Mouse (Mus musculus) midbrain, embryonic 11.5 days (tissue): ENCODE results near the gene Xpnpep1. TPM values are rescaled to one million over a fixed set of nuclear protein-coding genes. Genes with fewer than 3 reads are reported as not detected.

ENCODE experiments used
- ATAC-seq: fragments of 200-750 bp; cut with Nextera tagmentation; 2 replicates; pipeline ENCODE4 v1.8.0; 2017; ENCODE audit warnings: moderate TSS enrichment, moderate library complexity; ENCODE audit not compliant: low FRiP score
- DNase-seq: peaks from one replicate; pipeline ENCODE4 v3.0.0; 2015; ENCODE audit warnings: low spot score; ENCODE audit errors: missing footprints
- H3K27ac ChIP-seq: fragments of 300-500 bp; sonication (generic); 2 replicates; pipeline ENCODE4 v1.5.1; 2014; ENCODE audit warnings: low read depth, low read length
- H3K27me3 ChIP-seq: fragments of 300-500 bp; sonication (generic); 2 replicates; pipeline ENCODE4 v1.6.1; 2014; ENCODE audit warnings: mild to moderate bottlenecking, low read length, moderate library complexity, mixed read lengths; ENCODE audit not compliant: control insufficient read depth, insufficient read depth
- H3K36me3 ChIP-seq: fragments of 300-500 bp; sonication (generic); 2 replicates; pipeline ENCODE4 v1.6.1; 2014; ENCODE audit warnings: mild to moderate bottlenecking, low read length, moderate library complexity, mixed read lengths; ENCODE audit not compliant: control insufficient read depth, insufficient read depth
- H3K4me1 ChIP-seq: fragments of 300-500 bp; sonication (generic); 2 replicates; pipeline ENCODE4 v1.6.1; 2014; ENCODE audit warnings: low read length; ENCODE audit not compliant: control insufficient read depth, insufficient read depth
- H3K4me2 ChIP-seq: fragments of 300-500 bp; sonication (generic); 2 replicates; pipeline ENCODE4 v1.6.1; 2014; ENCODE audit warnings: mild to moderate bottlenecking, moderate library complexity
- H3K4me3 ChIP-seq: fragments of 300-500 bp; sonication (generic); 2 replicates; pipeline ENCODE4 v1.5.1; 2014; ENCODE audit warnings: low read depth, low read length
- H3K9ac ChIP-seq: fragments of 300-500 bp; sonication (generic); 2 replicates; pipeline ENCODE4 v1.6.1; 2014; ENCODE audit warnings: low read length
- H3K9me3 ChIP-seq: fragments of 300-500 bp; sonication (generic); 2 replicates; pipeline ENCODE4 v1.6.1; 2016; ENCODE audit warnings: low read length; ENCODE audit not compliant: control insufficient read depth
- WGBS: fragments of 180-500 bp; shearing (Covaris S2); extraction: QIAGEN DNeasy Blood & Tissue Kit; methylation state at CpG from one replicate; pipeline ENCODE4 v1.1.7; 2014; 5-methylcytosine and 5-hydroxymethylcytosine counted together
- polyA plus RNA-seq: library from polyadenylated mRNA; unstranded; fragments of >200 nt; fragmentation: Nextera tagmentation; extraction: Ambion mirVana; gene quantifications from 2 replicates; pipeline ENCODE4 v1.2.1, GENCODE M21; 2014

Xpnpep1 gene
- polyA plus RNA-seq, 1 experiment from 2014 or later: 150 TPM

DNA sequence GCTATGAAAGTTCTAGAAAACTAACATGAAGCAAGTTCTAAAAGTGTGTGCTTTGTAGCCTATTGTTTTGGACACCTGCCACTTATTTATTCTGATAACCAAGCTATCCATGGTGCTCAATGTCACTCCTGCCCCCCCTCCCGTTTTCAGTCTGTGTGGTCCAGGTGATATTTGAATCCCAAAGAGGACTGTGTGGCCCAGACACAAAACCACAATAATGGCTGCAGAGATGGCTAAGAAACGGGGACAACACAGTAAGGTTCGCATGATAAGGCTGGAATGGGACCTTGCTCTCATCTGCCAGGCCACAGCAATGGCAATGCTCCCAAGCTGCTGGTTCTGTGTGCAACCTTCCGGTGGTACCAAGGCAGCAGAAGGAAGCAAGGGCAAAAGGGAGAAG lies 1.6 kb upstream of the Xpnpep1 start:
- Histone ChIP-seq H3K4me3 (no peak overlapping the region), H3K4me1 (peaks cover 7% of the 10 kb centered on the region), H3K27ac (no peak overlapping the region), H3K9me3 (no peaks in the 10 kb centered on the region), H3K27me3 (no peaks in the 10 kb centered on the region), H3K4me2 (no peak overlapping the region), H3K9ac (no peak overlapping the region), H3K36me3 (no peaks in the 10 kb centered on the region)
- 72% methylated on average over 4 of the region's 4 CpGs for WGBS
- ATAC-seq: no peak
- no peak for DNase-seq

DNA sequence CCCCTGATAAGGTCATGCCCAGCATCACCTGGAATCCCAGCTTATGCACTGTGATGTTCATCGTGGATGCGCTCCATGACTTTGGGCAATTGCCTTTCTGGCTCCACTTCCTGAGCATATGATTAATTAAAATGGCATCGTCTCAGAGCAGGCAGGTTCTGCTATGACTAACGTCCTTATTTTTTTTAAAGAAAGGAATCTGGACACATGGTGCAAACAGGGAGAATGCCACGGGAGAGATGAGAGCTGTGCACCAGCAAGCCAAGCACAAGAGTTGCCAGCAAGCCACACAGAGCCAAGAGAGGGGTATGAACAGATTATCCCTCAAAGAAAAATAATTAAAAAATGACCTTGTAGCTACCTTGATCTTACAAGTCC lies 1.1 kb upstream of the Xpnpep1 start:
- Histone ChIP-seq H3K9ac (no peak overlapping the region), H3K4me3 (no peak overlapping the region), H3K9me3 (no peaks in the 10 kb centered on the region), H3K4me2 (no peak overlapping the region), H3K27me3 (no peaks in the 10 kb centered on the region), H3K36me3 (no peaks in the 10 kb centered on the region), H3K27ac (no peak overlapping the region), H3K4me1 (peaks cover 7% of the 10 kb centered on the region)
- no peak for DNase-seq
- no peak for ATAC-seq
- WGBS: 88% methylated on average over 5 of the region's 5 CpGs

DNA sequence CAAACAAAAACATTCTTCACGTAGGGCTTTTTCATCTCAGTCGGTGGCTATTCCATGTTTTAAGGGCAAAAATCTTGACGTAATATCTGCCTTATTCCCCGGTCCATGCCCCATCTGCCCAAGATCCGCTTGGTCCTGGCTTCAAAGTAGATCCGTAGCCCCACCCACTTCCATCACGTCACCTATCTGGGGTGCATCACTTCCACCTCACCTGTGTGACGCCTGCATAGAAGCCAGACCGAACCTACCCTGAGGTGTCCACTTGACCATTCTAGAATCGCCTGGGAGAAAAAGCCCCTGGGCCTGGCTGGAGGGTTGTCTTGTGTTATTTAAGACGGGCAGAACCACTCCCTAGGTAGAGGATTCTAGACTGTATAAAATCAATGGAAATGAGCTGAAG lies 924 bp downstream of the Xpnpep1 start:
- DNase-seq (no peak), ATAC-seq (peak; percentile 34)
- peaks cover 7% of the 10 kb centered on the region for H3K4me1 ChIP-seq
- H3K9ac ChIP-seq: peak overlapping the region; percentile 42; the same call in 1 of the 2 replicates
- H3K9me3 ChIP-seq: no peaks in the 10 kb centered on the region
- H3K4me3 ChIP-seq: peak overlapping the region; percentile 90
- WGBS: 34% methylated on average over 11 of the region's 11 CpGs
- H3K27ac ChIP-seq: no peak overlapping the region
- no peaks in the 10 kb centered on the region for H3K27me3 ChIP-seq
- peak overlapping the region; percentile 72 for H3K4me2 ChIP-seq
- H3K36me3 ChIP-seq: no peaks in the 10 kb centered on the region

DNA sequence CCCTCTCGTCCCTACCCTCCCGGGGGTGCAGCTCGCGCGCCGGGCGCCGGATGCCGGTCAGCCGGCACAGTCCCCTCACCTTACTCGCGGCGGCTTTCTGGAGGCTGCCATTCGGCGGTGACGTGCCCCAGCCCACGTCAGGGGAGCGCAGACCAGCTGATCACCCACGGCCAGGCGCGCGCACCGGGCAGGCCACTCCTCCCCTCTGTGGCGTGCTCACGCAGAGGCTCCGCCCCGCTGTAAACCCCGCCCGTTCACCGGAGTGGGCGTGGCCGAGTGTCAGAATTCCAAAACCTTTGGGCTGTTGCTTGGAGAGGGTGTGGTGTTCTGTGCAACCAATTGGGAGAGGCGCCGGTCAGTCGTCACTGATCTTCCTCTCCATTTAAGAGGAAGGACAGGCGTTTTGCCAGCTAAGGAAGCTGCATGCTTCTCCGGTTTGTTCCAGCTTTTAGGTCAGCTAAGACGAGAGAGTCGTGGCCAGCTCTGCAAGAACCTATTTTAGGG lies 1.5 kb downstream of the Xpnpep1 start:
- Histone ChIP-seq H3K4me3 (peak overlapping the region; percentile 90), H3K4me1 (peaks cover 7% of the 10 kb centered on the region), H3K9me3 (no peaks in the 10 kb centered on the region), H3K9ac (peak overlapping the region; percentile 94), H3K36me3 (no peaks in the 10 kb centered on the region), H3K27ac (peak overlapping the region; percentile 63; the same call in 1 of the 2 replicates), H3K4me2 (peak overlapping the region; percentile 72), H3K27me3 (no peaks in the 10 kb centered on the region)
- peak; percentile 100 for DNase-seq
- peak; percentile 99 for ATAC-seq
- WGBS: under 1% methylated on average over 37 of the region's 39 CpGs

DNA sequence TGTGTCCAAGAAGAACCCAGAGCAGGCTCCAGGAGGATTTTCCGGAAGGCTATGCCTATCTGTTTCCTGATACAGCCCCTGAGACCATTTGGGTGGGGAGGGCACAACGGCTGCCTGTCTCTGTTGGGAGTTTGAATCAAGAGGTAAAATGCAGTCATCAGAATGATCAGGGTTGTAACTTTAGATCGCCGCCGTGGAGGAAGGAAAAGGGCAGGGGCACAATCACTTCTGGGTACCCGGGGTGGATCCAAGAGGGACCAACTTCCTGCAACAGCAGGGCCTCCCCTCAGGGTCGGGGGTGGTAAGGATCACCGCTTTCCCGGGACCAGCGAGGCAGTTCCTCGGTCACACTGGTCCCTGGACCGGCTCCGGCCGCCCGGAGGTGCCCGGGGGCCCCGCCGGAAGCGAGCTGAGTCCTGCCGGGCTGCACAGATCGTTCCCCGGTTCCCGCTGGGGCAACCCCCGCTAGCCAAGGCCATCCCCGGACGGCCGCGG lies 2.0 kb downstream of the Xpnpep1 start:
- DNase-seq: peak; percentile 86

DNA sequence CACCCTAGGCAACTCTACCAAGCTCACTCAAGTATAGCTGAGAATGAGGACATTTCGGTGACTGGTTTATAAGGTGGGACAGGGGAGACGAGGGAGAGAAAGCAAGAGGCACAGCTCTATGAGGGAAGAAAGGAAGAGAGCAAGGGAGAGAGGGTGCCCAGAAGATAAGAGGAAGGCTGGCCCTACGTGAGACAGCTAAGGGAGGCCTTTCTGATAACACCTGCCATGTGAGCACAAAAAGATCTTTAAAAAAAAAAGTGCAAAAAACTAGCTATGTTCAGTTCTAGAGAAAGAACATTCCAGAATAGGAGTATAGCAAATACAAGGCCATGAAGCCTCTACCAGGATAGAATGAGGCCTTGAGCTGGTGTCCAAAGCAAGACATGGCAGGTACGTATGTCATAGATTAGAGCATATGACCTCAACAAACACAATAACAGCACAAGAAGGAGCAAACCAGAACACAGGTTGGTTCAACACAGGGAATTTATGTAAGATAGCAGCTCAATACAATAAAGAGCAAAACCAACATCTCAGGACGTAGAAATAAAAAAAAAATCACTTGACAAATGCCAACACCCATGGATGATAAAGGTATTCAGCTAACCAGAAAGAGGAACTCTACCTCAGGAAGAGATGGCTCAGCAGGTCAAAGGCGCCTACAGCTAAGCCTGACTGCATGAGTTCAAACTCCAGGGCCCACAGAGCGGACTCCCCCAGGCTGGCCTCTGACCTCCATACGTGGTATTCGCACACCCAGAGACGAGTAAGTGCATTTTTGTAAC lies 6.7 kb downstream of the Xpnpep1 start:
- Histone ChIP-seq H3K4me1 (peaks cover 7% of the 10 kb centered on the region), H3K36me3 (no peaks in the 10 kb centered on the region), H3K4me2 (no peak overlapping the region), H3K4me3 (no peak overlapping the region), H3K27me3 (no peaks in the 10 kb centered on the region), H3K9ac (no peak overlapping the region), H3K27ac (no peak overlapping the region), H3K9me3 (no peaks in the 10 kb centered on the region)
- ATAC-seq (no peak), DNase-seq (no peak)
- 92% methylated on average over 10 of the region's 10 CpGs for WGBS

More for the DNA sequence above, 2.0 kb downstream of the Xpnpep1 start:
- H3K4me2 ChIP-seq: peak overlapping the region; percentile 72
- WGBS: under 1% methylated on average over 28 of the region's 28 CpGs
- H3K9me3 ChIP-seq: no peaks in the 10 kb centered on the region
- H3K4me1 ChIP-seq: peaks cover 7% of the 10 kb centered on the region
- H3K27me3 ChIP-seq: no peaks in the 10 kb centered on the region
- no peak for ATAC-seq
- no peaks in the 10 kb centered on the region for H3K36me3 ChIP-seq
- H3K9ac ChIP-seq: peak overlapping the region; percentile 94
- peak overlapping the region; percentile 90 for H3K4me3 ChIP-seq
- H3K27ac ChIP-seq: peak overlapping the region; percentile 63; the same call in 1 of the 2 replicates

DNA sequence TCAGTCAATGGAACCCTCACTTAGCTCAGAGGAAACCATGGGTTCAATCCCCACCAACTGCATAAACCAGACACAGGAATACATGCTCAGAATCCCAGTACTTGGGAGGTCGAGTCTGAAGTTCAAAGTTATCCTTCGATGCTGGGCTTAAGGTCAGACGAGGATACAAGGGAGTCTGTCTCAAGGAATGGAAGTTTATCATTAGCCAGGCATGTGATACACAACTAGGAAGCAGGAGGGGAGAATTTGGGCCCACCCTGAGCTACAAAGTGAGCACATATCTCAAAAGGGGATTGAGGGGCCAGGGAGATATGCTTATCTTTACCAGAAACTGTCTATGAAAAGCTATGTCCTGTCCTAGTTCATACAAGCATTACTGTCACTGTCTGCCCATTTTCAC lies 7.4 kb downstream of the Xpnpep1 start:
- 84% methylated on average over 3 of the region's 3 CpGs for WGBS
- H3K9ac ChIP-seq: no peak overlapping the region
- ATAC-seq: no peak
- no peaks in the 10 kb centered on the region for H3K36me3 ChIP-seq
- no peaks in the 10 kb centered on the region for H3K9me3 ChIP-seq
- H3K4me1 ChIP-seq: peaks cover 5% of the 10 kb centered on the region
- no peaks in the 10 kb centered on the region for H3K27me3 ChIP-seq
- no peak overlapping the region for H3K4me3 ChIP-seq
- no peak overlapping the region for H3K4me2 ChIP-seq
- DNase-seq: no peak
- no peak overlapping the region for H3K27ac ChIP-seq

DNA sequence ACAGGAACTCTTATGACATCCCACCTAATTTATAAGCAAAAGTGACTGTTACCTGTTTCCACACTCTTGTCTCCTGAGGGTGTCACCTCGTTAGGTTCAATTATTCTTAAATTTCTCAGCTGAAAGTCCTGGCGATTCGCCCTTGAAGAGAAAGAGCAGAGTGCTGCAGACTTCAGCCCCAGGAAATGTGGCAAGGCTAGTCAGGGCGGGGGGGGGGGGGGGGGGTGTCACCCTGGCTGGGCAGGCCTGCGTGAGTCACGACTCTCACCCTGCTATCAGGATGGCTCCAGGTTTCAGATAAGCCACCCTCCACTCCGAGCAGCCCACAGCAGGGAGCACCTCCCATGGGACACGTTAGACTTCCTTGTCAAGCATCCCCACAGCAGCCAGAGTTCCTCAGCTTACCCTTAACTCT lies 8.1 kb downstream of the Xpnpep1 start:
- ATAC-seq (no peak), DNase-seq (no peak)
- H3K9me3 ChIP-seq: no peaks in the 10 kb centered on the region
- no peak overlapping the region for H3K27ac ChIP-seq
- no peaks in the 10 kb centered on the region for H3K36me3 ChIP-seq
- no peak overlapping the region for H3K9ac ChIP-seq
- 79% methylated on average over 7 of the region's 8 CpGs for WGBS
- H3K4me2 ChIP-seq: no peak overlapping the region
- no peaks in the 10 kb centered on the region for H3K4me1 ChIP-seq
- H3K27me3 ChIP-seq: no peaks in the 10 kb centered on the region
- H3K4me3 ChIP-seq: no peak overlapping the region

DNA sequence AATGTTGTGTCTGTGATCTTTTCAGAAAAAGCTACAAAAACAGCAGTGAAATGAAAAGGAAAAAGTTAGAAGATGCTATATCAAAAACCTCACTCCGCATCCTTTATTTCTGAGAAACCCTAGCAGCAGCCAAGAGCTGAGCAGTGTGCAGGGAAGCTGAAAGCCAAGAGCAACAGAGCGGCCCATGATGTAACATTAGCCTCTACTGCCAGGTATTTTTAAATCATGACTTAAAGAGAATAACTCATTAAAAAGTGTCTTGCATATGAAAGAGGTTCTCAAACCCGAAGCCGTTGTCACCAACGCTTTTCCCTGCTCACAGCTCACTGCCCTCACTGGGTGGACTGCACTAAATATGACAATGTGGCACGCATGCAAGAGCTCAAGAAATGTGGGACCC lies 9.7 kb downstream of the Xpnpep1 start:
- Histone ChIP-seq H3K27me3 (no peaks in the 10 kb centered on the region), H3K9ac (no peak overlapping the region), H3K4me2 (no peak overlapping the region), H3K9me3 (no peaks in the 10 kb centered on the region), H3K4me3 (no peak overlapping the region), H3K27ac (no peak overlapping the region), H3K4me1 (no peaks in the 10 kb centered on the region), H3K36me3 (no peaks in the 10 kb centered on the region)
- no peak for ATAC-seq
- DNase-seq: no peak
- WGBS: 94% methylated on average over 6 of the region's 6 CpGs
